In the genomic region with DNA sequence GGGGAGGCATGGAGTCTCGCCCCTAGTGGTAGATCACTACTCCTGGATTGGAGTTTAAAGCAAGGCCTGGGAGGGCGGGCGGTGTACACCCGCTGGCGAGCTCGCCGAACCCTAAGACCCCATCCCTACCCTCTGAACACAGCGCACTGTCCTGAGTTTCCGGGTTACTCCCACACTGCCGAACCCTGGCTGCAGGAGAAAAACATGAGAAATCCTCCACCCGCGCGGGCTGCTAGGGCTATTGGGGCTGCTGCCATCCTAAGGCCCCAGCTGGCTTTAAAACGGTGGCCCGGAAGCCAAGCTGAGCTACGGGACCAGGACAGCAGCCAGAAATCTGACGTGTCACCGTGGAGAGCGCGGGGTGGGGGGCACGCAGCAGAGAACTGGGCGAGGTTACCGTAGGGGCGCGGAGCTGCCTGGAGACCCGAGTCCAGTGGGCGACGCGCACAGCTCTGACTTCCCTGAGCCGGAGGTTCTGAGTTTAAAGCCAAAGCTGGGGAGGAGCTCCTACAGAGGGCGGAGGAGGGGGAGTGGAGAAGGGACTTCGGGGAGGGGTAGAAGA, we compare ENCODE assay signal across 8 mouse cellular contexts. TPM values are rescaled to one million over a fixed set of nuclear protein-coding genes. Genes with fewer than 3 reads are reported as not detected.
A peak's percentile ranks its signal among the peaks of the same experiment; 100 is the strongest.
DNase-seq lines count a peak whose midpoint lies in the region; ATAC-seq and TF ChIP-seq lines count a peak whose summit lies in the region.

A gene (minus strand): TSS at position 546 of the 562 bp plus-strand sequence.

- peak; percentile 63 for TF ChIP-seq CTCF in lung, embryonic 14.5 days (IDR thresholded peaks at IDR 0.05; ENCODE audit: low read depth)

- peaks cover 12% of the 10 kb centered on the region for H3K4me1 ChIP-seq in hindbrain, embryonic 10.5 days (replicated peaks)
- H3K4me1 ChIP-seq in lung, embryonic 14.5 days (ENCODE audit: insufficient read depth): 0 out of 2 replicates have a peak, but pooled peaks cover 5% of the 10 kb centered on the region
- peaks cover 13% of the 10 kb centered on the region for H3K4me1 ChIP-seq in neural tube, embryonic 15.5 days

- peak within 1 kb of the TSS; percentile 88 for H3K27ac ChIP-seq in hindbrain, embryonic 10.5 days
- peak within 1 kb of the TSS; percentile 81 for H3K27ac ChIP-seq in lung, embryonic 14.5 days (ENCODE audit: low read depth)
- H3K27ac ChIP-seq in neural tube, embryonic 15.5 days (replicated peaks): peak within 1 kb of the TSS; percentile 86

- H3K36me3 ChIP-seq in hindbrain, embryonic 10.5 days: no peaks in the 10 kb centered on the region
- no peaks in the 10 kb centered on the region for H3K36me3 ChIP-seq in lung, embryonic 14.5 days (ENCODE audit: insufficient read depth)
- H3K36me3 ChIP-seq in neural tube, embryonic 15.5 days: no peaks in the 10 kb centered on the region

- WGBS in hindbrain, embryonic 10.5 days: under 1% methylated on average over 32 of the region's 32 CpGs
- under 1% methylated on average over 32 of the region's 32 CpGs for WGBS in lung, embryonic 14.5 days
- under 1% methylated on average over 32 of the region's 32 CpGs for WGBS in neural tube, embryonic 15.5 days

- H3K4me3 ChIP-seq in hindbrain, embryonic 10.5 days: peak within 1 kb of the TSS; percentile 72
- peak within 1 kb of the TSS; percentile 54 for H3K4me3 ChIP-seq in lung, embryonic 14.5 days (ENCODE audit: low read depth, low read length)
- peak within 1 kb of the TSS; percentile 55 for H3K4me3 ChIP-seq in neural tube, embryonic 15.5 days (replicated peaks)

- peak within 1 kb of the TSS; percentile 81 for H3K9ac ChIP-seq in lung, embryonic 14.5 days
- H3K9ac ChIP-seq in neural tube, embryonic 15.5 days (replicated peaks): peak within 1 kb of the TSS; percentile 72

- H3K4me2 ChIP-seq in lung, embryonic 14.5 days: peak within 1 kb of the TSS; percentile 86
- peak within 1 kb of the TSS; percentile 82 for H3K4me2 ChIP-seq in neural tube, embryonic 15.5 days

- H3K27me3 ChIP-seq in hindbrain, embryonic 10.5 days (ENCODE audit: insufficient read depth, poor library complexity, severe bottlenecking): no peaks in the 10 kb centered on the region; the same call in 1 of the 2 replicates
- H3K27me3 ChIP-seq in lung, embryonic 14.5 days (ENCODE audit: insufficient read depth, low read length): no peaks in the 10 kb centered on the region
- no peaks in the 10 kb centered on the region for H3K27me3 ChIP-seq in neural tube, embryonic 15.5 days (replicated peaks)

- peak; percentile 71 for DNase-seq in NIH3T3 (ENCODE audit: low read depth)
- DNase-seq in cerebellum, postnatal 10 days: peak; percentile 88 to 89
- peak; percentile 45 to 51 for DNase-seq in frontal cortex, postnatal 14 days (ENCODE audit: low spot score in 2 of 2)
- peak; percentile 75 for DNase-seq in hindbrain, embryonic 10.5 days (ENCODE audit: low spot score)
- DNase-seq in layer of hippocampus, adult 9-11 months: peak; percentile 45
- DNase-seq in lung, embryonic 14.5 days: peak; percentile 84
- peak; percentile 47 to 68 for DNase-seq in thymus, postnatal 10 days (ENCODE audit: low spot score in 2 of 2)

- no peaks in the 10 kb centered on the region for H3K9me3 ChIP-seq in hindbrain, embryonic 10.5 days
- H3K9me3 ChIP-seq in lung, embryonic 14.5 days (ENCODE audit: low read depth, low read length): no peaks in the 10 kb centered on the region; the same call in 1 of the 2 replicates
- H3K9me3 ChIP-seq in neural tube, embryonic 15.5 days (replicated peaks): no peaks in the 10 kb centered on the region

- peak; percentile 93 for ATAC-seq in lung, embryonic 14.5 days (ENCODE audit: insufficient read depth)
- peak; percentile 94 for ATAC-seq in neural tube, embryonic 15.5 days (ENCODE audit: low FRiP score)

RNA-seq across cellular contexts. Expression of the gene that starts here (rescaled TPM):
- polyA plus RNA-seq in hindbrain, embryonic 10.5 days (2016; fragmentation: Nextera tagmentation; extraction: Ambion mirVana): 6.4 and 8.2 TPM in 2 replicates
- 6.9 and 7.5 TPM in 2 replicates for polyA plus RNA-seq in lung, embryonic 14.5 days (2014; fragmentation: Nextera tagmentation; extraction: Ambion mirVana)
- 4.7 and 8.0 TPM in 2 replicates for polyA plus RNA-seq in neural tube, embryonic 15.5 days (2015; fragmentation: Nextera tagmentation; extraction: Ambion mirVana)

Comparison
In these comparisons a context has a peak if more than half of its experiments do, and no peak if none do; other contexts are left out.
1. Peak in every context shown above with its lines: DNase-seq, ATAC-seq, H3K4me3 ChIP-seq and H3K27ac ChIP-seq.